Mouse (Mus musculus) embryo, embryonic 9.5 days (tissue): ENCODE data around the gene Cish.
"Not testable (repeated sequence)": the region's sequence is repeated elsewhere in the genome, so short reads cannot be mapped to it uniquely, and the experiment has no call there.

Experiments
- DNase-seq: peaks from one replicate; pipeline ENCODE4 v3.0.0-alpha.2; 2017; ENCODE audit errors: extremely low spot score

Gene Cish

GRCm38 (mm10) chr9:107298059-107298780 lies 2.4 kb downstream of the Cish start:
- DNase-seq, result no peak

GRCm38 (mm10) chr9:107298876-107299275 lies 3.0 kb downstream of the Cish start:
- DNase-seq, result no peak

GRCm38 (mm10) chr9:107299783-107300182 lies 4.0 kb downstream of the Cish start:
- DNase-seq, result no peak

- DNase-seq, result no peak
These were observed 4.6 kb downstream of the Cish start for GRCm38 (mm10) chr9:107300224-107300973.

GRCm38 (mm10) chr9:107301554-107302331 lies 5.9 kb downstream of the Cish start:
- DNase-seq, result no peak

GRCm38 (mm10) chr9:107302592-107302991 lies 6.8 kb downstream of the Cish start:
- DNase-seq, result no peak

GRCm38 (mm10) chr9:107303121-107303820 lies 7.4 kb downstream of the Cish start:
- DNase-seq, result no peak

GRCm38 (mm10) chr9:107303900-107304299 lies 8.1 kb downstream of the Cish start:
- no peak for DNase-seq

GRCm38 (mm10) chr9:107304383-107304782 lies 8.6 kb downstream of the Cish start:
- no peak for DNase-seq

- DNase-seq, result no peak
These were observed 9.2 kb downstream of the Cish start for GRCm38 (mm10) chr9:107305012-107305411.

GRCm38 (mm10) chr9:107305601-107306542 lies 10.0 kb downstream of the Cish start:
- DNase-seq, result no peak

- DNase-seq, result not testable (repeated sequence)
These were observed 10.8 kb downstream of the Cish start for GRCm38 (mm10) chr9:107306673-107307072.

- DNase-seq, result no peak
These were observed 11.5 kb downstream of the Cish start for GRCm38 (mm10) chr9:107307099-107307872.

- no peak for DNase-seq
These were observed 12.1 kb downstream of the Cish start for GRCm38 (mm10) chr9:107307886-107308285.

GRCm38 (mm10) chr9:107308346-107309000 lies 12.6 kb downstream of the Cish start:
- DNase-seq, result no peak

GRCm38 (mm10) chr9:107309171-107309570 lies 13.3 kb downstream of the Cish start:
- DNase-seq, result no peak

- DNase-seq, result no peak
These were observed 13.8 kb downstream of the Cish start for GRCm38 (mm10) chr9:107309600-107309999.

GRCm38 (mm10) chr9:107312811-107313584 lies 17.2 kb downstream of the Cish start:
- DNase-seq, result no peak

GRCm38 (mm10) chr9:107313926-107314325 lies 18.1 kb downstream of the Cish start:
- DNase-seq, result no peak
